Mouse (Mus musculus): ENCODE measurements around the gene Fbxl16. TPM values are rescaled to one million over a fixed set of nuclear protein-coding genes. Genes with fewer than 3 reads are reported as not detected.

Gene Fbxl16
- total and polyA plus RNA-seq, 3 experiments: not detected

DNA sequence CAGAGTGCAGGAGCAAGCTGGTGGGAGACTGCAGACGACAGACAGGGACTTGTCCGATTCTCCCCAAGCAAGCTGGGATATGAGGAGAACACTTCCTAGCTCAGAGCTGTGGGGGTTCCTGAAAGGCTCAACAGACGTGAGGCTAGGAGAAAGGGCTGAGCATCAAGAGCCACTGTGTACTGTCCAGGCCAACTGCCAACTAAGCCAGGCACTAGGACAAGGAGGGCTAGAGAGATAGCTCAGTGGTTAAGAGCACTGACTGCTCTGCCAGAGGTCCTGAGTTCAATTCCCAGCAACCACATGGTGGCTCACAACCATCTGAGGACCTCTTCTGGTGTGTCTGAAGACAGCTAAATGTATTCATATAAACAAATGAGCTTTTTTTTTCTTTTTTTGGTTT lies 33.6 kb downstream of the Fbxl16 start:
- in situ Hi-C loops (cut with MboI; ENCODE audit: low pct_ligation_motif_present, low pct_unique_long_range_greater_than_20kb, low sequenced_read_pairs): no loop called here
- DNase-seq (ENCODE audit: extremely low read depth): no peak
- Histone ChIP-seq H3K4me3 (replicated peaks in 1 of 3; ENCODE audit: low read depth in 2 of 3, low read length in 2 of 3, poor library complexity in 1 of 3) (no peak overlapping the region), H3K9me3 (replicated peaks; ENCODE audit: low read length) (no peaks in the 10 kb centered on the region), H3K4me2 (ENCODE audit: insufficient read depth, low read depth, poor library complexity, severe bottlenecking) (no peak overlapping the region), H3K4me1 (ENCODE audit: control insufficient read depth in 1 of 2, insufficient read depth in 2 of 2) (peaks cover 12 to 15% of the 10 kb centered on the region in 2 experiments), H3K27me3 (replicated peaks) (no peaks in the 10 kb centered on the region), H3K79me2 (replicated peaks; ENCODE audit: control insufficient read depth, extremely low read depth, insufficient read depth, poor library complexity, severe bottlenecking) (peaks cover 14% of the 10 kb centered on the region), H3K9ac (ENCODE audit: insufficient read depth, low read depth) (no peak overlapping the region), H3K36me3 (replicated peaks in 1 of 2; ENCODE audit: control insufficient read depth in 1 of 2, insufficient read depth in 1 of 2, low read length in 1 of 2) (peaks cover 62 to 83% of the 10 kb centered on the region in 2 experiments), H3K27ac (ENCODE audit: insufficient read depth, low read depth) (no peak overlapping the region)
- TF ChIP-seq PAX5 (IDR thresholded peaks at IDR 0.05; ENCODE audit: low read length): no peak
- no peak for TF ChIP-seq EP300 (IDR thresholded peaks at IDR 0.05; ENCODE audit: low read length)
- 0 out of 2 replicates have a peak, but pooled peaks have one; percentile 30 for TF ChIP-seq ELF1 (IDR thresholded peaks at IDR 0.05; ENCODE audit: low read depth, low read length)
- TF ChIP-seq TBP (conservative IDR thresholded peaks at IDR 0.05; ENCODE audit: low read depth, low read length): peak; percentile 88
- no peak for TF ChIP-seq MYC (IDR thresholded peaks at IDR 0.05; ENCODE audit: low read depth, low read length)
- TF ChIP-seq USF1 (IDR thresholded peaks at IDR 0.05; ENCODE audit: low read depth, low read length): no peak
- no peak for TF ChIP-seq CHD2 (IDR thresholded peaks at IDR 0.05; ENCODE audit: low read length)
- TF ChIP-seq SMC3 (IDR thresholded peaks at IDR 0.05; ENCODE audit: low read depth, low read length): no peak
- TF ChIP-seq JUN (IDR thresholded peaks at IDR 0.05; ENCODE audit: insufficient read depth, low read depth, low read length): no peak
- no peak for TF ChIP-seq NRF1 (IDR thresholded peaks at IDR 0.05; ENCODE audit: low read depth, low read length)
- no peak for TF ChIP-seq CTCF (conservative IDR thresholded peaks at IDR 0.05 in 1 of 2, IDR thresholded peaks at IDR 0.05 in 1 of 2; ENCODE audit: low read depth in 2 of 2, low read length in 2 of 2)
- TF ChIP-seq HCFC1 (IDR thresholded peaks at IDR 0.05; ENCODE audit: low read depth, low read length): no peak
- no peak for TF ChIP-seq RAD21 (IDR thresholded peaks at IDR 0.05; ENCODE audit: low read depth, low read length)
- no peak for TF ChIP-seq RCOR1 (conservative IDR thresholded peaks at IDR 0.05; ENCODE audit: low read depth, low read length)
- no peak for TF ChIP-seq USF2 (conservative IDR thresholded peaks at IDR 0.05; ENCODE audit: low read depth, low read length)
- no peak for TF ChIP-seq ZKSCAN1 (IDR thresholded peaks at IDR 0.05; ENCODE audit: borderline replicate concordance, low read depth, low read length)
- 0 out of 2 replicates have a peak, but pooled peaks have one; percentile 19 for TF ChIP-seq ZNF384 (IDR thresholded peaks at IDR 0.05; ENCODE audit: low read depth, low read length)
- no peak for TF ChIP-seq MEF2A (IDR thresholded peaks at IDR 0.05; ENCODE audit: borderline replicate concordance, low read depth, low read length)
- TF ChIP-seq NELFE (IDR thresholded peaks at IDR 0.05; ENCODE audit: low read depth, low read length): no peak
- no peak for TF ChIP-seq MXI1 (IDR thresholded peaks at IDR 0.05; ENCODE audit: low read depth, low read length)
- TF ChIP-seq CHD1 (IDR thresholded peaks at IDR 0.05; ENCODE audit: low read depth, low read length): no peak
- TF ChIP-seq E2F4 (IDR thresholded peaks at IDR 0.05; ENCODE audit: insufficient replicate concordance, low read depth, low read length): no peak
- dilution Hi-C loops (cut with MboI; ENCODE audit: extremely low pct_ligation_motif_present, extremely low pct_unique_long_range_greater_than_20kb, low sequenced_read_pairs): no loop called here

DNA sequence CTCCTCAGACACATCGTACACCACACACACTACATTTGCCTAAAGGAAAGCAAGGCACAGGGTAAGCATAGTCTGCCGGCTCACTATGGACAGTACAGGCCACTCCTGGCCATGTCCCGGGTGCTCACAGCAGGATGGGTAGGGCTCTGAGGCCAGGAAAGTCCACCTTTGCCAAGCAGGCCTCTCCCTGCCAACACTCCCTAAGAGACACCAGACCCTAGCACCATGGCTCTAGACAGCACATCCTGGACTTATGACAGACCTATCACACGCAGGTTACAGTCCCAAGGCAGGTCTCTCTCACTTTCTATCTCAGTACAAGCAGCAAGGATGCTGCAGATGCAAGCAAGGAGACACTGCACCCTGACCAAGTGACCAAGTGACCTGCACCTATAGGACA lies 34.2 kb downstream of the Fbxl16 start:
- Histone ChIP-seq H3K79me2 (replicated peaks; ENCODE audit: control insufficient read depth, extremely low read depth, insufficient read depth, poor library complexity, severe bottlenecking) (peaks cover 14% of the 10 kb centered on the region), H3K36me3 (replicated peaks in 1 of 2; ENCODE audit: control insufficient read depth in 1 of 2, insufficient read depth in 1 of 2, low read length in 1 of 2) (peaks cover 59 to 83% of the 10 kb centered on the region in 2 experiments), H3K27me3 (replicated peaks) (no peaks in the 10 kb centered on the region), H3K9me3 (replicated peaks; ENCODE audit: low read length) (no peaks in the 10 kb centered on the region), H3K27ac (ENCODE audit: insufficient read depth, low read depth) (no peak overlapping the region), H3K4me1 (ENCODE audit: control insufficient read depth in 1 of 2, insufficient read depth in 2 of 2) (peaks cover 12 to 15% of the 10 kb centered on the region in 2 experiments), H3K4me2 (ENCODE audit: insufficient read depth, low read depth, poor library complexity, severe bottlenecking) (peak overlapping the region; percentile 71; the same call in 1 of the 2 replicates), H3K9ac (ENCODE audit: insufficient read depth, low read depth) (peak overlapping the region; percentile 83), H3K4me3 (replicated peaks in 1 of 3; ENCODE audit: low read depth in 2 of 3, low read length in 2 of 3, poor library complexity in 1 of 3) (peak overlapping the region; percentile 71 to 93 (median 77))
- in situ Hi-C loops (cut with MboI; ENCODE audit: low pct_ligation_motif_present, low pct_unique_long_range_greater_than_20kb, low sequenced_read_pairs) (no loop called here), dilution Hi-C loops (cut with MboI; ENCODE audit: extremely low pct_ligation_motif_present, extremely low pct_unique_long_range_greater_than_20kb, low sequenced_read_pairs) (no loop called here)
- TF ChIP-seq CTCF (conservative IDR thresholded peaks at IDR 0.05 in 1 of 2, IDR thresholded peaks at IDR 0.05 in 1 of 2; ENCODE audit: low read depth in 2 of 2, low read length in 2 of 2) (no peak), SIN3A (IDR thresholded peaks at IDR 0.05; ENCODE audit: low read length) (no peak), HCFC1 (IDR thresholded peaks at IDR 0.05; ENCODE audit: low read depth, low read length) (no peak), SMC3 (IDR thresholded peaks at IDR 0.05; ENCODE audit: low read depth, low read length) (no peak), USF2 (conservative IDR thresholded peaks at IDR 0.05; ENCODE audit: low read depth, low read length) (no peak), ZKSCAN1 (IDR thresholded peaks at IDR 0.05; ENCODE audit: borderline replicate concordance, low read depth, low read length) (no peak), ZNF384 (IDR thresholded peaks at IDR 0.05; ENCODE audit: low read depth, low read length) (no peak), MAZ (IDR thresholded peaks at IDR 0.05; ENCODE audit: low read depth, low read length) (no peak), GABPA (IDR thresholded peaks at IDR 0.05; ENCODE audit: insufficient replicate concordance, low read depth, low read length) (no peak), JUND (conservative IDR thresholded peaks at IDR 0.05; ENCODE audit: low read depth, low read length) (no peak)
- no peak for DNase-seq (ENCODE audit: extremely low read depth)

Data from CH12.LX (cell line).